Mouse (Mus musculus) gastrocnemius, postnatal 4 days (tissue): ENCODE data around the gene Yars2. TPM values are rescaled to one million over a fixed set of nuclear protein-coding genes. Genes with fewer than 3 reads are reported as not detected.
"Not testable (repeated sequence)": the region's sequence is repeated elsewhere in the genome, so short reads cannot be mapped to it uniquely, and the experiment has no call there.

Source experiments
- DNase-seq, 2 experiments: peaks; one replicate each; pipeline ENCODE4 v3.0.0; 2021 to 2022; ENCODE audit warnings: low spot score in 2 of 2, mixed read lengths in 2 of 2
- long read RNA-seq, 2 experiments: library from polyadenylated mRNA; stranded (forward); transcript quantifications; one replicate each; pipeline ENCODE4 v2.0.0; 2021
- total RNA-seq, 2 experiments: library from RNA; stranded (reverse); gene quantifications; 2 replicates each; pipeline ENCODE4 v1.2.3; 2021

Gene Yars2
- total RNA-seq: 10 to 100 TPM; 17.1 to 19.5 TPM
- long read RNA-seq, experiment 1, transcript Yars2-201 (5 exons, 1,574 nt): major isoform, 27 of 33 reads
- long read RNA-seq, experiment 1, partial matches to known transcripts: 0 of 33 reads
- long read RNA-seq, experiment 1, other reads (novel, unspliced or antisense): 2 of 33 reads
- long read RNA-seq, experiment 2, transcript Yars2-203 (5 exons, 1,528 nt): minor isoform, 6 of 40 reads
- long read RNA-seq, experiment 2, transcript Yars2-201 (5 exons, 1,574 nt): major isoform, 32 of 40 reads
- long read RNA-seq, experiment 2, partial matches to known transcripts: 0 of 40 reads
- long read RNA-seq, experiment 2, other reads (novel, unspliced or antisense): 2 of 40 reads

- DNase-seq: peak; percentile 76 to 90
Measured at GRCm38 (mm10) chr16:16302369-16303137, at the start of gene Yars2. TSS of gene Yars2 (plus strand) at chr16:16302965.

GRCm38 (mm10) chr16:16253326-16254074, 49.3 kb upstream of the Yars2 start:
- peak in 1 of 2 experiments; percentile 12 for DNase-seq

- no peak for DNase-seq
Measured at GRCm38 (mm10) chr16:16255217-16255616, 47.5 kb upstream of the Yars2 start.

GRCm38 (mm10) chr16:16255874-16256273, 46.9 kb upstream of the Yars2 start:
- no peak for DNase-seq

GRCm38 (mm10) chr16:16256672-16257071, 46.1 kb upstream of the Yars2 start:
- no peak for DNase-seq

- no peak for DNase-seq
Measured at GRCm38 (mm10) chr16:16260882-16261281, 41.9 kb upstream of the Yars2 start.

- DNase-seq: no peak
Measured at GRCm38 (mm10) chr16:16261481-16261880, 41.3 kb upstream of the Yars2 start.

GRCm38 (mm10) chr16:16262436-16262835, 40.3 kb upstream of the Yars2 start:
- no peak for DNase-seq

- DNase-seq: no peak
Measured at GRCm38 (mm10) chr16:16272978-16273377, 29.8 kb upstream of the Yars2 start.

- no peak for DNase-seq
Measured at GRCm38 (mm10) chr16:16273752-16274151, 29.0 kb upstream of the Yars2 start.

- peak; percentile 21 to 47 for DNase-seq
Measured at GRCm38 (mm10) chr16:16303138-16303827, 518 bp downstream of the Yars2 start.

GRCm38 (mm10) chr16:16303888-16304287, 1.1 kb downstream of the Yars2 start:
- no peak for DNase-seq

GRCm38 (mm10) chr16:16311319-16311718, 8.6 kb downstream of the Yars2 start:
- DNase-seq: no peak

- DNase-seq: no peak
Measured at GRCm38 (mm10) chr16:16325775-16326336, 23.1 kb downstream of the Yars2 start.

- DNase-seq: no peak
Measured at GRCm38 (mm10) chr16:16346420-16346819, 43.7 kb downstream of the Yars2 start.

- DNase-seq: no peak
Measured at GRCm38 (mm10) chr16:16357908-16358307, 55.1 kb downstream of the Yars2 start.

- DNase-seq: peak; percentile 83 to 92
Measured at GRCm38 (mm10) chr16:16358481-16359100, 55.8 kb downstream of the Yars2 start, which contains the start of gene Dnm1l. TSS of gene Dnm1l (minus strand) at chr16:16358959.

- not testable (repeated sequence) for DNase-seq
Measured at GRCm38 (mm10) chr16:16359101-16359482, 56.3 kb downstream of the Yars2 start.
